ENCODE assay signal across 8 mouse cellular contexts in the genomic region with DNA sequence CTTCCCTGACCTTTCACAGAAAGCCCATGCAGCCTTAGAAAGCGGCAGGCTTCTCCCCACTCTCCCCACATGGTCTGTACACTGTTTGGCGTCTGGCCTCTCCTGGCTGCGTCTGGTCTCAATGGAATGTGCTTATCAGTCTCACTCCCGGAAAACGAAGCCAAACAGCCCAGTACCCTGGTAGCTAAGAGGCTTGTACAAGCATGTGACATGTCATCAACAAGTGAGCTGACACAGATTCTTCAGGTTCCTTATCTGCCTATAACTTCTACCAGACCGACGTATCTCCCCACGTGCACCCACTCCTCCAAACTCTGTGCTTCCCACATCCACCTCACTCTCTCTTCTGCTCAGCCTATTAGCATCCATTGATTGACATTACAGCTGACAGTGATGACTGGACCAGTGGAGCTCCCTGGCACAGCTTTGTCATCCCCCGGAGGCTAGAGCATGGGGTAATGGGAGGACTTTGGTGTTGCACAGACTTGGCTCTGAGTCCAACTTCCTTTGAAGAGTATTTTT. TPM values are rescaled to one million over a fixed set of nuclear protein-coding genes. Genes with fewer than 3 reads are reported as not detected.
DNase-seq lines count a peak whose midpoint lies in the region; ATAC-seq lines count a peak whose summit lies in the region.

No protein-coding gene starts in this region.

- intact Hi-C loops in left cerebral cortex, postnatal 14 days (cut with DNase I): no loop called here

- H3K27ac ChIP-seq in lung, embryonic 16.5 days (ENCODE audit: low read length): peak overlapping the region; percentile 72
- H3K27ac ChIP-seq in midbrain, embryonic 15.5 days: no peak overlapping the region

- no peak overlapping the region for H3K4me3 ChIP-seq in lung, embryonic 16.5 days (ENCODE audit: low read length)
- no peak overlapping the region for H3K4me3 ChIP-seq in midbrain, embryonic 15.5 days

- H3K9me3 ChIP-seq in lung, embryonic 16.5 days (ENCODE audit: control insufficient read depth, low read length): no peaks in the 10 kb centered on the region
- no peaks in the 10 kb centered on the region for H3K9me3 ChIP-seq in midbrain, embryonic 15.5 days

- peaks cover 20% of the 10 kb centered on the region for H3K4me1 ChIP-seq in lung, embryonic 16.5 days (replicated peaks; ENCODE audit: control insufficient read depth, insufficient read depth, low read length)
- no peaks in the 10 kb centered on the region for H3K4me1 ChIP-seq in midbrain, embryonic 15.5 days

- H3K9ac ChIP-seq in lung, embryonic 16.5 days (ENCODE audit: low read length): no peak overlapping the region
- H3K9ac ChIP-seq in midbrain, embryonic 15.5 days: no peak overlapping the region

- WGBS in lung, embryonic 16.5 days: 7% methylated on average over 9 of the region's 9 CpGs
- WGBS in midbrain, embryonic 15.5 days: 58% methylated on average over 9 of the region's 9 CpGs

- H3K36me3 ChIP-seq in lung, embryonic 16.5 days (ENCODE audit: control insufficient read depth, insufficient read depth, low read length): no peaks in the 10 kb centered on the region
- no peaks in the 10 kb centered on the region for H3K36me3 ChIP-seq in midbrain, embryonic 15.5 days (replicated peaks)

- DNase-seq in adipocyte (ENCODE audit: low spot score): peak; percentile 58
- DNase-seq in gastrocnemius, postnatal 10 days: peak; percentile 20
- peak; percentile 45 for DNase-seq in kidney, adult 11 months
- DNase-seq in left cerebral cortex, postnatal 14 days (ENCODE audit: low spot score in 2 of 2): no peak
- DNase-seq in cerebellum, adult 11 months: no peak

- peak overlapping the region; percentile 2; the same call in 1 of the 2 replicates for H3K4me2 ChIP-seq in lung, embryonic 16.5 days (ENCODE audit: low read depth, low read length)
- H3K4me2 ChIP-seq in midbrain, embryonic 15.5 days: no peak overlapping the region

- H3K27me3 ChIP-seq in lung, embryonic 16.5 days (ENCODE audit: control insufficient read depth, insufficient read depth, low read depth, low read length): no peaks in the 10 kb centered on the region
- H3K27me3 ChIP-seq in midbrain, embryonic 15.5 days (replicated peaks): no peaks in the 10 kb centered on the region

- peak; percentile 94 for ATAC-seq in lung, embryonic 16.5 days (ENCODE audit: low read depth)
- ATAC-seq in megakaryocyte-erythroid progenitor cell, adult 5-6 weeks (replicated peaks; ENCODE audit: low FRiP score, low TSS enrichment, poor library complexity, severe bottlenecking): no peak
- ATAC-seq in midbrain, embryonic 15.5 days (replicated peaks): no peak

RNA-seq across cellular contexts. Expression of a gene that starts 22.9 kb away (rescaled TPM):
- 100 to 1,000 TPM; 124 to 136 TPM for total RNA-seq in gastrocnemius, postnatal 10 days (2021)
- 20.1 and 22.5 TPM in 2 replicates for polyA plus RNA-seq in lung, embryonic 16.5 days (2015; fragmentation: Nextera tagmentation; extraction: Ambion mirVana)
- total RNA-seq in left cerebral cortex, postnatal 14 days (2021): 10 to 100 TPM; 14.3 to 15.8 TPM
- not detected in 2 replicates for total RNA-seq in megakaryocyte-erythroid progenitor cell, adult 5-6 weeks (2014; fragmentation: Nextera tagmentation)
- total RNA-seq in megakaryocyte-erythroid progenitor cell, adult 5-6 weeks (2017): 2.5 TPM in 1 of 2 replicates, not detected in the other
- polyA plus RNA-seq in midbrain, embryonic 15.5 days (2015; fragmentation: Nextera tagmentation; extraction: Ambion mirVana): 13.4 and 15.0 TPM in 2 replicates

Comparison
In these comparisons a context has a peak if more than half of its experiments do, and no peak if none do; other contexts are left out.
1. DNase-seq: peak in adipocyte (single experiment), gastrocnemius, postnatal 10 days (single experiment) and kidney, adult 11 months (single experiment); none in left cerebral cortex, postnatal 14 days (0 of 2) and cerebellum, adult 11 months (single experiment).
2. RNA of a gene that starts 22.9 kb away (total RNA-seq): 124 to 136 TPM in gastrocnemius, postnatal 10 days and 14.3 to 15.8 TPM in left cerebral cortex, postnatal 14 days; 2.5 TPM in megakaryocyte-erythroid progenitor cell, adult 5-6 weeks; every median in the first group is over 4 times any median in the second.